Mouse (Mus musculus): ENCODE results near the gene Slc8a1. TPM values are rescaled to one million over a fixed set of nuclear protein-coding genes. Genes with fewer than 3 reads are reported as not detected.

The Slc8a1 gene
- total RNA-seq, 1 experiment, result 0.71 TPM

DNA sequence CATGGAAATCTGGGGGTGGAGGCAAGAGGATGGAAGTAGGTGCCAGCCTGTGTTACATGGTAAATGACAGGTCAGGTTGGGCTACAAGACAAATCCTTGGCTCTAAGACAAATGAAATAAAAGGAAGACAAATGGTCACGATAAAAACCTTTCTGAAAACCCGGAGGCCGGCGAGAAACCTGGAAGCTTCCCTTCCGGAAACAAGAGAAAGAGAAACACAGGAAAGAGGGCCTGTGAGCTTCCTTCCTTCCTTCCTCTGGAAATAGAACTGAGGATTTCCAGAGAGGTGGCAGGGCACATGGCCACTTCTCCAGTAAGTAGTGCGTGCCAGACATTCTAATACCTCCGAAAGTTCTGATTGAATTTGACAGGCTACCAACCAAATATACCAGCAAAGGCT is 282.2 kb downstream of the Slc8a1 start:
- H3K27ac ChIP-seq (ENCODE audit: insufficient read depth, low read depth, low read length, poor library complexity, severe bottlenecking), result no peak overlapping the region
- no peak for TF ChIP-seq ZNF384 (IDR thresholded peaks at IDR 0.05; ENCODE audit: low read depth, low read length)
- TF ChIP-seq HCFC1 (IDR thresholded peaks at IDR 0.05; ENCODE audit: borderline replicate concordance, insufficient read depth, low read length), result no peak
- TF ChIP-seq CHD2 (IDR thresholded peaks at IDR 0.05; ENCODE audit: low read depth, low read length), result no peak
- no peak for TF ChIP-seq ZC3H11A (IDR thresholded peaks at IDR 0.05; ENCODE audit: borderline replicate concordance, low read depth, low read length)
- TF ChIP-seq MAFK (IDR thresholded peaks at IDR 0.05; ENCODE audit: insufficient read depth, low read depth, low read length), result no peak
- no peak overlapping the region for H3K9ac ChIP-seq (ENCODE audit: insufficient read depth, low read depth, low read length, poor library complexity, severe bottlenecking)
- H3K9me3 ChIP-seq (ENCODE audit: control insufficient read depth, insufficient read depth, low read depth, low read length), result no peaks in the 10 kb centered on the region
- H3K4me3 ChIP-seq (ENCODE audit: insufficient read depth in 1 of 2, low read depth in 1 of 2, low read length in 2 of 2, poor library complexity in 1 of 2, severe bottlenecking in 1 of 2), result no peak overlapping the region
- in situ Hi-C loops (cut with MboI; ENCODE audit: low sequenced_read_pairs in 2 of 2, unreplicated experiment in 2 of 2), result no loop called here
- H3K36me3 ChIP-seq (ENCODE audit: control insufficient read depth, insufficient read depth, low read length, poor library complexity, severe bottlenecking), result no peaks in the 10 kb centered on the region
- no peak for DNase-seq (ENCODE audit: low read depth, low spot score)
- H3K4me1 ChIP-seq (ENCODE audit: control insufficient read depth in 2 of 2, insufficient read depth in 2 of 2, low read length in 2 of 2, poor library complexity in 1 of 2), result no peaks in the 10 kb centered on the region

DNA sequence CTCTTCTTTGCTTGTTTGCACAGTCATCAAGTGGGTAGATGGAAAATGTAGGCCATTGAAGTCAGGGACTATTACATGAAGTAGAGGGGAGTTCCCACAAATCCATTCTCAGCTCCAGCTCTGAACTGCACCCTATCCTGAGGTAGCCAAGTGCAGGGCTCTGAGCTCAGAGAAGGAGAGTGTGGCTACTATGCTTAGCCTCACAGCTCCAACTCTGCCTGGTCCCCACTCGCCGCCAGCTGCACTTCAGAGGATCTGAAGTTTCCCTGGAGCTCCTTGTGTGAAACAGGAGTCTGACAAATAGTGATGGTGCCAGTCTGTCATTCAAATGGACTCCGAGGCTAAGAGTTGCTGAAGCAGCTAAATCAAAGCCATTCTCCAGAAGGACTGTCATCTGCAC is 282.9 kb downstream of the Slc8a1 start:
- no peak overlapping the region for H3K9ac ChIP-seq (ENCODE audit: insufficient read depth, low read depth, low read length, poor library complexity, severe bottlenecking)
- H3K27ac ChIP-seq (ENCODE audit: insufficient read depth, low read depth, low read length, poor library complexity, severe bottlenecking), result no peak overlapping the region
- DNase-seq (ENCODE audit: low read depth, low spot score), result no peak
- H3K9me3 ChIP-seq (ENCODE audit: control insufficient read depth, insufficient read depth, low read depth, low read length), result no peaks in the 10 kb centered on the region
- in situ Hi-C loops (cut with MboI; ENCODE audit: low sequenced_read_pairs in 2 of 2, unreplicated experiment in 2 of 2), result no loop called here
- H3K36me3 ChIP-seq (ENCODE audit: control insufficient read depth, insufficient read depth, low read length, poor library complexity, severe bottlenecking), result no peaks in the 10 kb centered on the region
- no peaks in the 10 kb centered on the region for H3K4me1 ChIP-seq (ENCODE audit: control insufficient read depth in 2 of 2, insufficient read depth in 2 of 2, low read length in 2 of 2, poor library complexity in 1 of 2)
- no peak overlapping the region for H3K4me3 ChIP-seq (ENCODE audit: insufficient read depth in 1 of 2, low read depth in 1 of 2, low read length in 2 of 2, poor library complexity in 1 of 2, severe bottlenecking in 1 of 2)
- TF ChIP-seq HCFC1 (IDR thresholded peaks at IDR 0.05; ENCODE audit: borderline replicate concordance, insufficient read depth, low read length) (no peak), ZNF384 (IDR thresholded peaks at IDR 0.05; ENCODE audit: low read depth, low read length) (no peak), CHD2 (IDR thresholded peaks at IDR 0.05; ENCODE audit: low read depth, low read length) (no peak), MAFK (IDR thresholded peaks at IDR 0.05; ENCODE audit: insufficient read depth, low read depth, low read length) (no peak), ZC3H11A (IDR thresholded peaks at IDR 0.05; ENCODE audit: borderline replicate concordance, low read depth, low read length) (no peak)

DNA sequence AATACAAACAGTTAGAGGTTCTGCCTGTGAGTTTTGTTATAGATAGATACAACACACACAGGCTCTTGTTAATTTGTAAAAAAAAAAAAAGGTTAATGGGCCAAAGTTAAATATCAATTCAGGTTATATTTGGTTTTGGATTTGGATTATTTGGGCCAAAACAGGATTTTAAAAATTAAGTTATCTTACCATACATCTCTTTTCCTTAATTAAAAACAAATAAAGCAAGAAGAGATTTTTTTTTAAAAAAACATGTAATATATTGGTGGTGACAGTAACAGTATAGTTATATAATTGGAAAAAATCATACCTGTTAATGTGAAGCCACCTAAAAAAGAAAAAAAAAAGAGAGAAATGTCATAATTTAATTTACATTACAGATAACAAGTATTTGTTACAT is 296.7 kb downstream of the Slc8a1 start, which contains the start of gene Gm11096:
TSS of gene Gm11096 (plus strand) at position 301 of the 400 bp plus-strand sequence.
- TF ChIP-seq ZC3H11A (IDR thresholded peaks at IDR 0.05; ENCODE audit: borderline replicate concordance, low read depth, low read length) (no peak), CHD2 (IDR thresholded peaks at IDR 0.05; ENCODE audit: low read depth, low read length) (no peak), ZNF384 (IDR thresholded peaks at IDR 0.05; ENCODE audit: low read depth, low read length) (no peak), HCFC1 (IDR thresholded peaks at IDR 0.05; ENCODE audit: borderline replicate concordance, insufficient read depth, low read length) (no peak), MAFK (IDR thresholded peaks at IDR 0.05; ENCODE audit: insufficient read depth, low read depth, low read length) (no peak)
- Histone ChIP-seq H3K4me3 (ENCODE audit: insufficient read depth in 1 of 2, low read depth in 1 of 2, low read length in 2 of 2, poor library complexity in 1 of 2, severe bottlenecking in 1 of 2) (no peak within 1 kb of the TSS), H3K9me3 (ENCODE audit: control insufficient read depth, insufficient read depth, low read depth, low read length) (no peaks in the 10 kb centered on the region), H3K4me1 (ENCODE audit: control insufficient read depth in 2 of 2, insufficient read depth in 2 of 2, low read length in 2 of 2, poor library complexity in 1 of 2) (no peaks in the 10 kb centered on the region), H3K27ac (ENCODE audit: insufficient read depth, low read depth, low read length, poor library complexity, severe bottlenecking) (no peak within 1 kb of the TSS), H3K36me3 (ENCODE audit: control insufficient read depth, insufficient read depth, low read length, poor library complexity, severe bottlenecking) (no peaks in the 10 kb centered on the region), H3K9ac (ENCODE audit: insufficient read depth, low read depth, low read length, poor library complexity, severe bottlenecking) (no peak within 1 kb of the TSS)
- no peak for DNase-seq (ENCODE audit: low read depth, low spot score)
- in situ Hi-C loops (cut with MboI; ENCODE audit: low sequenced_read_pairs in 2 of 2, unreplicated experiment in 2 of 2), result no loop called here

DNA sequence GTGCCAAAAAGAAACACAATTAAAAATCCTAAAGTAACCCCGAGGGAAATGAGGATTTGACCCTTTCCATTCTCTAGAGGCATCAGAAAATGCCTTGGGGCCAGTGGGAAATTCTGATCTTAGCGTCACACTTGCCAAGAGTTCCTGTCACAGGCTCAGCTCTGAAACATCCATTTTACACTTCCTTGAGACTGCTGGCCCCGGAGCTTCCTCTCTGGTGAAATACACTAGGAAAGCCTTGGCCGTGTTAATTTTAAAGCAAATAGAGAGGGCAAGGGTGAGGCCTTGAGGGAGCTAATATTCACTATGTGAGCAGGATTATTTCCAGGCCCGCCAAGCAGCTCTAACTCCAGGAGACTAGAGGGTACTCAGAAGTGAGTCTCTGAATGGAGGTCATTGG is 305.0 kb downstream of the Slc8a1 start:
- in situ Hi-C loops (cut with MboI; ENCODE audit: low sequenced_read_pairs in 2 of 2, unreplicated experiment in 2 of 2), result no loop called here
- DNase-seq (ENCODE audit: low read depth, low spot score), result no peak

DNA sequence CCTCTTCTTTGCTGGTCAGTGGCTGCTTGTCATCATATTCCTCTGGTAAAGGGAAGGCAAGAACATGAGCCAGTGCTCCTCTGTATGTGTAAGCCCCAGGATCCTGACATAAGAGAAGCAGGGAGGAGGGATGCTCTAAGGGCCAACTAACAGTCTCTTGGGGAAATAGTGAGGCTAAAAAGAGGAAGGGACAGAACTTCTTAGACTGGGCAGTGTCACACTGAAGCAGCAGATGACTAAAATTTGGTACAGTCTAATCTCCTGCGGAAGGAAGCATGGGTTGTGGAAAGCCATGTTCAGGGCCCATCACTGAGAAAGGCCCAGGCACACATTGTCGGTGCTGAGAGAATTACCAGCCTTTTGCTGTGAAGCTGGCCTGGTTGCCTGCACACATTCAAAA is 305.4 kb downstream of the Slc8a1 start:
- no peaks in the 10 kb centered on the region for H3K36me3 ChIP-seq (ENCODE audit: control insufficient read depth, insufficient read depth, low read length, poor library complexity, severe bottlenecking)

More for the DNA sequence above, 305.0 kb downstream of the Slc8a1 start:
- Histone ChIP-seq H3K9me3 (ENCODE audit: control insufficient read depth, insufficient read depth, low read depth, low read length) (no peaks in the 10 kb centered on the region), H3K9ac (ENCODE audit: insufficient read depth, low read depth, low read length, poor library complexity, severe bottlenecking) (no peak overlapping the region), H3K4me1 (ENCODE audit: control insufficient read depth in 2 of 2, insufficient read depth in 2 of 2, low read length in 2 of 2, poor library complexity in 1 of 2) (no peaks in the 10 kb centered on the region), H3K36me3 (ENCODE audit: control insufficient read depth, insufficient read depth, low read length, poor library complexity, severe bottlenecking) (no peaks in the 10 kb centered on the region), H3K27ac (ENCODE audit: insufficient read depth, low read depth, low read length, poor library complexity, severe bottlenecking) (no peak overlapping the region), H3K4me3 (ENCODE audit: insufficient read depth in 1 of 2, low read depth in 1 of 2, low read length in 2 of 2, poor library complexity in 1 of 2, severe bottlenecking in 1 of 2) (no peak overlapping the region)
- TF ChIP-seq HCFC1 (IDR thresholded peaks at IDR 0.05; ENCODE audit: borderline replicate concordance, insufficient read depth, low read length), result no peak
- TF ChIP-seq ZC3H11A (IDR thresholded peaks at IDR 0.05; ENCODE audit: borderline replicate concordance, low read depth, low read length), result no peak
- TF ChIP-seq MAFK (IDR thresholded peaks at IDR 0.05; ENCODE audit: insufficient read depth, low read depth, low read length), result no peak
- no peak for TF ChIP-seq ZNF384 (IDR thresholded peaks at IDR 0.05; ENCODE audit: low read depth, low read length)
- TF ChIP-seq CHD2 (IDR thresholded peaks at IDR 0.05; ENCODE audit: low read depth, low read length), result no peak

More for the DNA sequence above, 305.4 kb downstream of the Slc8a1 start:
- no peak for DNase-seq (ENCODE audit: low read depth, low spot score)
- in situ Hi-C loops (cut with MboI; ENCODE audit: low sequenced_read_pairs in 2 of 2, unreplicated experiment in 2 of 2), result no loop called here
- H3K9ac ChIP-seq (ENCODE audit: insufficient read depth, low read depth, low read length, poor library complexity, severe bottlenecking), result no peak overlapping the region
- no peaks in the 10 kb centered on the region for H3K4me1 ChIP-seq (ENCODE audit: control insufficient read depth in 2 of 2, insufficient read depth in 2 of 2, low read length in 2 of 2, poor library complexity in 1 of 2)
- no peak overlapping the region for H3K4me3 ChIP-seq (ENCODE audit: insufficient read depth in 1 of 2, low read depth in 1 of 2, low read length in 2 of 2, poor library complexity in 1 of 2, severe bottlenecking in 1 of 2)
- TF ChIP-seq ZNF384 (IDR thresholded peaks at IDR 0.05; ENCODE audit: low read depth, low read length) (no peak), CHD2 (IDR thresholded peaks at IDR 0.05; ENCODE audit: low read depth, low read length) (no peak), HCFC1 (IDR thresholded peaks at IDR 0.05; ENCODE audit: borderline replicate concordance, insufficient read depth, low read length) (no peak), MAFK (IDR thresholded peaks at IDR 0.05; ENCODE audit: insufficient read depth, low read depth, low read length) (no peak), ZC3H11A (IDR thresholded peaks at IDR 0.05; ENCODE audit: borderline replicate concordance, low read depth, low read length) (no peak)
- no peak overlapping the region for H3K27ac ChIP-seq (ENCODE audit: insufficient read depth, low read depth, low read length, poor library complexity, severe bottlenecking)
- no peaks in the 10 kb centered on the region for H3K9me3 ChIP-seq (ENCODE audit: control insufficient read depth, insufficient read depth, low read depth, low read length)

All from ES-E14 (cell line).